Mouse (Mus musculus) embryonic facial prominence, embryonic 10.5 days (tissue): ENCODE results near the gene Nop14. TPM values are rescaled to one million over a fixed set of nuclear protein-coding genes. Genes with fewer than 3 reads are reported as not detected.

ENCODE experiments used
- DNase-seq: peaks from one replicate; pipeline ENCODE4 v3.0.0-alpha.2; 2017; ENCODE audit warnings: low spot score
- H3K27ac ChIP-seq: fragments of 300-500 bp; sonication (generic); replicated peaks from 2 replicates; pipeline ENCODE4 v1.5.1; 2016; ENCODE audit warnings: mild to moderate bottlenecking
- H3K27me3 ChIP-seq: fragments of 300-500 bp; sonication (generic); replicated peaks from 2 replicates; pipeline ENCODE4 v1.6.1; 2016; ENCODE audit warnings: low read depth, mild to moderate bottlenecking; ENCODE audit not compliant: poor library complexity, severe bottlenecking
- H3K36me3 ChIP-seq: fragments of 300-500 bp; sonication (generic); replicated peaks from 2 replicates; pipeline ENCODE4 v1.6.1; 2016; ENCODE audit warnings: mild to moderate bottlenecking, moderate library complexity
- H3K4me1 ChIP-seq: fragments of 300-500 bp; sonication (generic); 2 replicates; pipeline ENCODE4 v1.6.1; 2016
- H3K4me3 ChIP-seq: fragments of 300-500 bp; sonication (generic); 2 replicates; pipeline ENCODE4 v1.5.1; 2016; ENCODE audit warnings: mild to moderate bottlenecking, moderate library complexity
- H3K9me3 ChIP-seq: fragments of 300-500 bp; sonication (generic); 2 replicates; pipeline ENCODE4 v1.6.1; 2016; ENCODE audit warnings: mild to moderate bottlenecking
- WGBS: fragments of 180-500 bp; shearing (Covaris S2); methylation state at CpG from one replicate; pipeline ENCODE4 v1.1.7; 2016; 5-methylcytosine and 5-hydroxymethylcytosine counted together
- polyA plus RNA-seq: library from polyadenylated mRNA; unstranded; fragments of >200 nt; fragmentation: Nextera tagmentation; extraction: Ambion mirVana; gene quantifications from 2 replicates; pipeline ENCODE4 v1.2.1, GENCODE M21; 2016

The Nop14 gene
- polyA plus RNA-seq: 28.5 and 28.8 TPM in 2 replicates

DNA sequence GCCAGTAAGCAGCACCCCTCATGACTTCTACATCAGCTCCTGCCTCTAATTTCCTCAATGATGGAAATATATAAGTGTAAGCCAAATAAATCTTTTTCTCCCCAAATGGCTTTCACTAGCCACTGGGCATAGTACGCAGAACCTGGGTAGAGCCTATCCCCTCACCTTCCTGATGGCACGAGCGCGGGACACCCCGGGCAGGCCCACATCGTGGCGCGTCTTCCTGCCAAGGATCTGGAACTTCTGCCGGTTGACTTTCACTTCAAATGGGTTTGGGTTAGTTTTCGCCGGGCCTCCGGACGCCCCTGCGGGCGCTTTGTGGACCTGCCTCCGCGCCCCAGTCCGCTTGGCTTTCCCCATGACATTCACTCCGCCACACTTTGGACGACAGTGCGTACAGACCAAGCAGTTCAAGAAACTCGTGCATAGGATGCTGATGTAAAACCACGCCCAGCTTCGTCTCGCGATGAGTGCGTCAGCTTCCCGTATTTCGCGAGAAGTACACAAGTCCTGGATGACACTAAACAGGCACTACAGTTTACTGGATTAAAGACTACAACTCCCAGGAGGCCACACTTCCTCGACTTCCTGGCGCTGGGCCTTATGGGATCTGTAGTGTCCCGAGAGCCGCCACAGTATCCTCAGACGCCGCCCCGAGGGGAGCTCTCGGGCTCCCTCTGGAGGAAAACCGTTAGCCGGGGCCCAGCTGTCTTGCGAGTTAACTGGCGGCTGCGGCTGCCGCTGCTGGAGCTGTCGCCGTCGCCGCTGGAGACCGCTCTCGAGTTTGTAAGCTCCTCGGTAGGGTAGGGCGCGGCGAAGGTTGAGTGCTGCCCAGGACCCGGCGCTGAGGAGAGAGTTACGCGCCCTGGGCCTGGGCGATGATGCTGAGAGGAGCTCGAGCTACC is at the start of gene Nop14, which contains the start of gene Grk4:
Gene Nop14 (minus strand): TSS at position 463 of the 905 bp plus-strand sequence.
Gene Grk4 (plus strand): TSS at position 694 of the 905 bp plus-strand sequence.
- peak within 1 kb of the TSS; percentile 82 for H3K4me3 ChIP-seq
- H3K9me3 ChIP-seq: no peaks in the 10 kb centered on the region
- H3K36me3 ChIP-seq: peaks cover 29% of the 10 kb centered on the region
- H3K27ac ChIP-seq: peak within 1 kb of the TSS; percentile 83
- H3K4me1 ChIP-seq: peaks cover 10% of the 10 kb centered on the region
- under 1% methylated on average over 60 of the region's 60 CpGs for WGBS
- DNase-seq: peak; percentile 99
- H3K27me3 ChIP-seq: peaks cover 7% of the 10 kb centered on the region

DNA sequence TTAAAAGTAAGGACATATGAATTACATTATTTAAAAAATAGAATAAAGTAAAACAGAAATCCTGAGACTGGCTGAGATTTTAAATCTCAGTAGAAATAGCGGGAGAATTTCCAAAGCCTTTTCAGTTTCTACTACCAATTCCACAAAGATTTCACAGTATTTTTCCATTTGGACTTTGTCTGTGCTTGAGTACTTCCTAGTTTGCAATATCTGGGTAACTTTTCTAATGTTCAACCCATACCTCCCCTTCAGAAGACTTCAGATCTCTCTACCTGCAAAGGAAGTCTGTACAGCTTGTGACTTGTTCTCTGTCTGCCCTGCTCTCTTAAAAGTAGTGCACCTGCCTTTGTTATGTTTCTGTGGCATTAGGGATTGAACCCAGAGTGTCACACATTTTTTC is 48.5 kb upstream of the Nop14 start:
- H3K9me3 ChIP-seq: no peaks in the 10 kb centered on the region
- no peak overlapping the region for H3K27ac ChIP-seq
- DNase-seq: no peak
- no peaks in the 10 kb centered on the region for H3K4me1 ChIP-seq
- WGBS: 89% methylated on average over 1 of the region's 1 CpGs
- no peak overlapping the region for H3K4me3 ChIP-seq
- H3K36me3 ChIP-seq: no peaks in the 10 kb centered on the region
- no peaks in the 10 kb centered on the region for H3K27me3 ChIP-seq

DNA sequence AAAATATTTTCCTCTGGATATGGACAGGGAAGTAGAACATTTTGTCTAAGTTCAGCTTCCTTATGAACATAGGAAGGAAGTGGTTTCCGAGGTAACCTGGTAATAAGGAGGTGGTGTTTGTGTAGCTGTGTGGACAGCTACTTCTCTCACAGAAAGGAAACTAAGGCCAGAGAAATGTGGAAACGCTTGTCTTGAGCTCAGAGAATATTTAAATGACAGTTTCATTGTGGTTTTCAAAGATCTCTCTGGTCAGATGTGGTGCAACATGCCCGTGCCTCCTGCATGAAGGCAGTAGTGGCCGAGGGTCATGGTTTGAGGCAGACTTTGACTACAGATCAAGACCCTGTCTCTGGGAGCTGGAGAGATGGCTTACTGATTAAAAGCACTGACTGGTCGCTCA is 35.6 kb upstream of the Nop14 start:
- Histone ChIP-seq H3K4me1 (no peaks in the 10 kb centered on the region), H3K27ac (no peak overlapping the region), H3K36me3 (no peaks in the 10 kb centered on the region), H3K27me3 (no peaks in the 10 kb centered on the region), H3K9me3 (no peaks in the 10 kb centered on the region), H3K4me3 (no peak overlapping the region)
- 83% methylated on average over 5 of the region's 5 CpGs for WGBS
- DNase-seq: no peak

DNA sequence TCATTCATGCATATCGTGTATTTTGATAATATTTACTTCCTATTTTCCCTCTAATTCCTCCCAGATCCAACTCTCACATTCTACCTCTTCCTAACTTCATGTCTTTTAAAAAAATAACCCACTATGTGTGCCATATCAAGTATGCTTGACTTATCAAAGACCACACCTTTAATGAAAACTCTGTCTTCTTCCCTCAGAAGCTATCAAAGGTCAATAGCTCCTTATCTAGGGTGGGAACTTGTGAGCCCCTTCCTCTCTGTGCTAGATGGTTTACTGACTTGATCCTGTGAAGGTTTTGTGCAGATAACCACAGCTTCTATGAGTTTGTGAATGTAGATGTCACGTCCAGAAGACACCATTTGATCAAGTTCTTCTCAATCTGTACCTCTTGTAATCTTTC is 32.8 kb upstream of the Nop14 start:
- Histone ChIP-seq H3K36me3 (no peaks in the 10 kb centered on the region), H3K4me1 (no peaks in the 10 kb centered on the region), H3K27ac (no peak overlapping the region), H3K4me3 (no peak overlapping the region), H3K9me3 (no peaks in the 10 kb centered on the region), H3K27me3 (no peaks in the 10 kb centered on the region)
- no peak for DNase-seq
- WGBS: 69% methylated on average over 2 of the region's 2 CpGs

DNA sequence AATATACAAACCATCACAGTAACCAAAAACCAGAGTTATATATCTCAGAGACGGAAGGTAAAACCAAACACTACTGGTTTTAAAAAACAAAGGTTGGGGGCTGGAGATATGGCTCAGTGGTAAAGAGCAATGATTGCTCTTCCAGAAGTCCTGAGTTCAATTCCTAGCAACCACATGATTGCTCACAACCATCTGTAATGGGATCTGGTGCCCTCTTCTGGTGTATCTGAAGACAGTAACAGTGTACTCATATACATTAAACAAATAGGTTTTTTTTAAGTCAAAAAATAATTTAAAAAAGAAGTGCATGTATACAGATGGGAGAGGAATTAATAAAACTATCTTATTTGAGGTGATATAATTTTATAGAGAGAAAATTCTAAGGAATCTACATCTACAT is 29.9 kb upstream of the Nop14 start:
- Histone ChIP-seq H3K27ac (no peak overlapping the region), H3K4me1 (no peaks in the 10 kb centered on the region), H3K27me3 (no peaks in the 10 kb centered on the region), H3K4me3 (no peak overlapping the region), H3K36me3 (no peaks in the 10 kb centered on the region), H3K9me3 (no peaks in the 10 kb centered on the region)
- WGBS: 88% methylated on average over 1 of the region's 1 CpGs
- DNase-seq: no peak

DNA sequence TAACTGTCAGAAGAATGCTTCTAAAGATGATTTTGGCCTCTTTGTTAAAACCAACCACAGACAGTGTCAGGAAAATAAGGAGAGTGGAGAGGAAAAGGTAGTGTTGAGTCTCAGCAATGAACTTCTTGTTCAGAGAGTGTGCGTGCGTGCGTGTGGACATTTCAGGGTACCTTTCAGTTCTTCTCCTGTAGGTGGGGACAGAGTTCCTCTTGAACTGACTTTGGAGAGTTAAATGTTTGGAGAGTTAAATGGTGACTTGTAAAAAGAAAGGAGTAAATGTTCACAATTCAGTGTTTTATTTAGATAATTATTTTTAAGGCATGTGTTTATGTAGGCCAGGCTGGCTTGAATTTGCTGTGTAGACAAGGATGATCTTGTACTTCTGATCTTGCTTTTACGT is 10.3 kb upstream of the Nop14 start:
- Histone ChIP-seq H3K4me3 (no peak overlapping the region), H3K36me3 (peaks cover 3% of the 10 kb centered on the region; the same call in 1 of the 2 replicates), H3K4me1 (no peaks in the 10 kb centered on the region), H3K9me3 (no peaks in the 10 kb centered on the region), H3K27ac (no peak overlapping the region), H3K27me3 (no peaks in the 10 kb centered on the region)
- DNase-seq: no peak
- 68% methylated on average over 4 of the region's 4 CpGs for WGBS

DNA sequence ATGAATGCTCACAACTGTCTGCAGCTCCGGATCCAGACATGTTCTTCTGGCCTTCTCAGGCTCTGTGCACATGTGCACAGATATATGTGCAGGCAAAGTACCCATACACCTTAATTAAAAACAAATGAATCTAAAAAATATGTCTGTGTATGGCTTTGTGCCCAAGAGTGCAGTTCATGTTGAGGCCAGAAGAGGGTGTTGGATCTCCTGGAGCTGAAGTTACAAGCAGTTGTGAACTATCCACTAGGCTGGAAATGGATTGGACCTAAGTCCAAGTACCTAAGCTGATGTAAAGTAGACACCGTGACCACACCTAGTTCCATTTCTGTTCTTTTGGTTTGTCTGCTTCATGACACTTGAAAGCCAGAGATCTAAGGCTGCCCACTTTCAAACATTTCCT is 9.5 kb upstream of the Nop14 start:
- no peak for DNase-seq
- Histone ChIP-seq H3K27me3 (no peaks in the 10 kb centered on the region), H3K4me1 (no peaks in the 10 kb centered on the region), H3K4me3 (no peak overlapping the region), H3K36me3 (peaks cover 3% of the 10 kb centered on the region; the same call in 1 of the 2 replicates), H3K27ac (no peak overlapping the region), H3K9me3 (no peaks in the 10 kb centered on the region)
- 75% methylated on average over 2 of the region's 2 CpGs for WGBS

DNA sequence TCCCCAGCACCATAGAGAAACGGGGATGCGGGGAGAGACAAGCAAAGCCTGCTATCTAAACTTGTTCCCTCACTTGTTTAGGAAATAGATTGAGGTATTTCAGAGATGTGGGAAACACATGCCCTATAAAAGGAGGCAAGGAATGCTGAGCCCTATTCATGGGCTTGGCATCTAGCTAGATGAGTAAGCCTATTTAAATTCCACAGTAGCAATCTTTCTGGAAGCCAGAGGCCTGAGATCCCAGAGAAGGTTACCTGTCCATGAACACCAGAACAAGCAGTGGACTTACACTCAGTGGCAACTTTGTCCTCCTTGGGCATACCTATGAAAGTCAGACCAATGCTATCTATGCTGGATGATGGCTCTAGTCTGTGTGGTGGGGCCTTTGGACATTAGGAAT is 3.3 kb upstream of the Nop14 start:
- H3K36me3 ChIP-seq: peaks cover under 1% of the 10 kb centered on the region
- 97% methylated on average over 2 of the region's 2 CpGs for WGBS
- no peak overlapping the region for H3K4me3 ChIP-seq
- H3K27ac ChIP-seq: no peak overlapping the region
- peaks cover 7% of the 10 kb centered on the region for H3K27me3 ChIP-seq
- peaks cover 10% of the 10 kb centered on the region for H3K4me1 ChIP-seq
- no peak for DNase-seq
- no peaks in the 10 kb centered on the region for H3K9me3 ChIP-seq

DNA sequence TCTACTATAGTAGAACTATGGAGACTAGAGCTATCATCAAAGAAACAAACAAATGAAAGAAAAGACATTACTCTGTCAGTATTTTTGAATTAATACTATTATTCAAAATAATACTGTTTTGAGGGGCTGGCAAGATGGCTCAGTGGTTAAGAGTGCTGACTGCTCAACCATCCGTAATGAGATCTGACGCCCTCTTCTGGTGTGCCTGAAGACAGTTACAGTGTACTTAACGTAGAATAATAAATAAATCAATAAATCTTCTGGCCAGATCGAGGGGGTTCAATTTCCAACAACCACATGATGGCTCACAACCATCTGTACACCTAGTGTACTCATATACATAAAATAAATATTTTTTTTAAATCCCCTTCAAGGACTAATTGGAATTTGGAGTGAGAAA is 2.0 kb upstream of the Nop14 start:
- H3K9me3 ChIP-seq: no peaks in the 10 kb centered on the region
- peaks cover 10% of the 10 kb centered on the region for H3K36me3 ChIP-seq
- no peak overlapping the region for H3K27ac ChIP-seq
- H3K4me3 ChIP-seq: no peak overlapping the region
- H3K27me3 ChIP-seq: peaks cover 7% of the 10 kb centered on the region
- H3K4me1 ChIP-seq: peaks cover 10% of the 10 kb centered on the region
- DNase-seq: no peak
- 80% methylated on average over 4 of the region's 4 CpGs for WGBS

DNA sequence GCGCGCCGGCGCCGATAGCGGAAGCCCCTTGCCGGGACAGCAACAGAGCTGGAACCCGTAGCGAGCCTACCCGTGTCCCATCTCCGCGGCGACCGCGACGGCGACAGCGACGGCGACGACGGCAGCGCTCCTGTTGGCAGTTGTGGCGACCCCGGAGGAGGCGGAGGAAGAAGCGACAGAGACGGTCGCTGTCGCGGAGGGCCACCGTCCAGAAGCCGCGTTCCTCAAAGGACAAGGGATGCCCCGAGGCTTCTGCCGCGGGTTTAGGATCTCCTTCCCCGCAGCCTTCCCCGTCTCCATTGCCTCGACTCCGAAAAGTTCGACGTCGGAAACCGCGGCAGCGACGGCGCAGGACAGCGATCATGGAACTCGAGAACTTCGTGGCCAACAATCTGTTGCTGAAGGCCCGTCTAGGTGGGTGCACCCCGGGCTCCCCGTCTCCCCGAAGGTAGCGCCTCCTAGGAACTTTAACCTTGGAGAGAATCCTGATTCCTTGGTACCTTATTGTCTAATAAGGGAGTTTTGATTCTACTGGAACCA is 713 bp upstream of the Nop14 start:
- Histone ChIP-seq H3K27ac (peak overlapping the region; percentile 83), H3K4me3 (peak overlapping the region; percentile 82), H3K9me3 (no peaks in the 10 kb centered on the region), H3K27me3 (peaks cover 7% of the 10 kb centered on the region), H3K36me3 (peaks cover 22% of the 10 kb centered on the region), H3K4me1 (peaks cover 10% of the 10 kb centered on the region)
- no peak for DNase-seq
- WGBS: under 1% methylated on average over 57 of the region's 57 CpGs

DNA sequence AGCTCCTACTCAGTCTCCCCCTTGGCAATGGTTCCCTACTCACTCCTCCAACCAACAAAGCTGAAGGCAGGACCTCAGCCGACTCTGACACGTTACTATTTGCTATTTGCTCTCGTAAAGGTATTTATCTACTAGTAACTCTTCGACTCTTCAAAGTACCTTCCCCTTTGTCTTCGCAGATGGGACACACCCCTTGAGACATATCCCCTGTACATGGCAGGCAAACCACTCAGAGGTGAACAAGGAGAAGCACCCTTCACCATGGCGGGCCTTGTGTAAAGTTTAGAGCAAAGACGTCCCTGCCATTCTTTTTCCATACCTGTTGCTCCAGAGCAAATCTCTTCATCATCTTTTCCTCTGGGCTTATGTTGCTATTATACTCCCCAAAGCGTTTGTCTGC is 2.4 kb downstream of the Nop14 start:
- Histone ChIP-seq H3K4me1 (peaks cover 10% of the 10 kb centered on the region), H3K27me3 (peaks cover 7% of the 10 kb centered on the region), H3K9me3 (no peaks in the 10 kb centered on the region), H3K27ac (no peak overlapping the region), H3K36me3 (peaks cover 53% of the 10 kb centered on the region), H3K4me3 (no peak overlapping the region)
- WGBS: 93% methylated on average over 8 of the region's 8 CpGs
- DNase-seq: no peak

DNA sequence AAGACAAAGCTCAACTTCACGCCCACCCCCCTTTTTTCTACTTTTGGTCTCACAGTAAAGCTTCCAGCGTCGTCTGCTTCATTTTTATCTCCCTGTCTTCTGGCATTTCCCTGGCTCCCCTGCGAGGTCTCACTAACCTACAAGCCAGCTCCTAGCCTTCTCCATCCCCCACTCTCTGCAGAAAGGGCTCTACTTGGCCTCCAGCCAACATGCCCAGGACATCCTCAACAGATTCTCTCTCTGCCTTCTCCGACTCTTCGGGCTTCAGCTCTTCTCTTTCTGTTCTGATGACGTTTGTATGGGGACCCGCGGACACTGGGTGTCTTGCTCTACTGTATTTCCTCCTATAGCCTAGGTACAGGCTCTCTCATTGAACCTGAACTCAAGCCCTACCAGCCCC is 5.1 kb downstream of the Nop14 start:
- DNase-seq: no peak
- H3K4me1 ChIP-seq: peaks cover 10% of the 10 kb centered on the region
- no peak overlapping the region for H3K27ac ChIP-seq
- peaks cover 79% of the 10 kb centered on the region for H3K36me3 ChIP-seq
- H3K9me3 ChIP-seq: no peaks in the 10 kb centered on the region
- WGBS: 94% methylated on average over 9 of the region's 9 CpGs
- no peak overlapping the region for H3K4me3 ChIP-seq
- no peaks in the 10 kb centered on the region for H3K27me3 ChIP-seq

DNA sequence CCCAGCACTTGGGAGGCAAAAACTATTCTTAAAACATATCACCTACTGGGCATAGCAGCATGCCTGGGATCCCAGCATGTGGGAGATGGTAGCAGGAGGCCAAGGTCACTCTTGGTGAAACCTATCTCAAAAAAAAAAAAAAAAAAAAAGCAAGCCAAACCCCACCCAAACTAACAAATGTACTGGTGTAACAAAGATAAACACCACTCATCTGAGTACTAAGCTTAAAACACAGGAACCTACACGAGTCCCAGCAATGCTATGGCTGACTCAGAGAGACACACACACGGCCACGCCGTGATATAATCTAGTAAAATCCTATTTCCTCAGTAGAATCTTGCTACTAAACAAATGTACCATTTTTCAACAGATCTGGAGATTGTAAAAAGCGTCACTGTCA is 7.0 kb downstream of the Nop14 start:
- no peaks in the 10 kb centered on the region for H3K9me3 ChIP-seq
- WGBS: 93% methylated on average over 5 of the region's 5 CpGs
- H3K4me3 ChIP-seq: no peak overlapping the region
- no peak for DNase-seq
- H3K27me3 ChIP-seq: no peaks in the 10 kb centered on the region
- peaks cover 95% of the 10 kb centered on the region for H3K36me3 ChIP-seq
- no peaks in the 10 kb centered on the region for H3K4me1 ChIP-seq
- no peak overlapping the region for H3K27ac ChIP-seq
